Mouse (Mus musculus) neural tube, embryonic 13.5 days (tissue): ENCODE results near the gene Dppa4. TPM values are rescaled to one million over a fixed set of nuclear protein-coding genes. Genes with fewer than 3 reads are reported as not detected.

Experiments
- ATAC-seq: fragments of 200-750 bp; cut with Nextera tagmentation; 2 replicates; pipeline ENCODE4 v1.8.0; 2017; ENCODE audit warnings: low read depth, mild to moderate bottlenecking, moderate TSS enrichment, moderate library complexity
- H3K27ac ChIP-seq: fragments of 300-500 bp; sonication (generic); replicated peaks from 2 replicates; pipeline ENCODE4 v1.5.1; 2015; ENCODE audit warnings: moderate library complexity, mild to moderate bottlenecking, inconsistent platforms
- H3K27me3 ChIP-seq: fragments of 300-500 bp; sonication (generic); 2 replicates; pipeline ENCODE4 v1.6.1; 2015; ENCODE audit warnings: mild to moderate bottlenecking, inconsistent platforms
- H3K36me3 ChIP-seq: fragments of 300-500 bp; sonication (generic); 2 replicates; pipeline ENCODE4 v1.6.1; 2015; ENCODE audit warnings: mild to moderate bottlenecking, inconsistent platforms
- H3K4me1 ChIP-seq: fragments of 300-500 bp; sonication (generic); replicated peaks from 2 replicates; pipeline ENCODE4 v1.6.1; 2015; ENCODE audit warnings: inconsistent platforms
- H3K4me2 ChIP-seq: fragments of 300-500 bp; sonication (generic); 2 replicates; pipeline ENCODE4 v1.6.1; 2015; ENCODE audit warnings: inconsistent platforms, mild to moderate bottlenecking, moderate library complexity
- H3K4me3 ChIP-seq: fragments of 300-500 bp; sonication (generic); 2 replicates; pipeline ENCODE4 v1.5.1; 2015; ENCODE audit warnings: mild to moderate bottlenecking, inconsistent platforms
- H3K9ac ChIP-seq: fragments of 300-500 bp; sonication (generic); 2 replicates; pipeline ENCODE4 v1.6.1; 2015; ENCODE audit warnings: moderate library complexity, mild to moderate bottlenecking, inconsistent platforms
- H3K9me3 ChIP-seq: fragments of 300-500 bp; sonication (generic); 2 replicates; pipeline ENCODE4 v1.6.1; 2016; ENCODE audit warnings: inconsistent platforms
- WGBS: fragments of 180-500 bp; shearing (Covaris S2); methylation state at CpG from one replicate; pipeline ENCODE4 v1.1.7; 2015; 5-methylcytosine and 5-hydroxymethylcytosine counted together
- polyA plus RNA-seq: library from polyadenylated mRNA; unstranded; fragments of >200 nt; fragmentation: Nextera tagmentation; extraction: Ambion mirVana; gene quantifications from 2 replicates; pipeline ENCODE4 v1.2.1, GENCODE M21; 2015

Dppa4 gene
- polyA plus RNA-seq, 1 experiment from 2014 or later: not detected

DNA sequence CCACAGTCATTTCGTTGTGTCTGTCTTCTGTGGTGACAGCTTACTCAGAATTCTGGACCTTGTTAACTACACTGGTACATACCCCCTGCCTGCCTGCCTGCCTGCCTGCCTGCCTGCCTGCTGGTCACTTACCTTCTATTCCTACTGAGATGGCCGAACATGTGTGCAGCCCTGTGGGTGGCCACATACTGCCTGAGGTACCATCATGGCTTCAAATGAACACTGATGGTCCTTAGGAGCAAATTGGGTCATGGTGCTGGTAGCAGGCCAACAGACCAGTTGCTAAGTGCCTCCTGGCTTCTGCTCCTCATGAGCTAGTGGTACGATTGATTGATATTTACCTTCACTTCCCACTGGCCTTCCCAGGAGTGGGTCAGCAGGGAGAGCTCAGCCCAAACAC is 48.3 kb downstream of the Dppa4 start:
- Histone ChIP-seq H3K27me3 (no peaks in the 10 kb centered on the region), H3K9me3 (no peaks in the 10 kb centered on the region), H3K4me2 (no peak overlapping the region), H3K9ac (no peak overlapping the region), H3K4me1 (no peaks in the 10 kb centered on the region), H3K4me3 (no peak overlapping the region), H3K27ac (no peak overlapping the region), H3K36me3 (no peaks in the 10 kb centered on the region)
- no peak for ATAC-seq
- 79% methylated on average over 3 of the region's 3 CpGs for WGBS

DNA sequence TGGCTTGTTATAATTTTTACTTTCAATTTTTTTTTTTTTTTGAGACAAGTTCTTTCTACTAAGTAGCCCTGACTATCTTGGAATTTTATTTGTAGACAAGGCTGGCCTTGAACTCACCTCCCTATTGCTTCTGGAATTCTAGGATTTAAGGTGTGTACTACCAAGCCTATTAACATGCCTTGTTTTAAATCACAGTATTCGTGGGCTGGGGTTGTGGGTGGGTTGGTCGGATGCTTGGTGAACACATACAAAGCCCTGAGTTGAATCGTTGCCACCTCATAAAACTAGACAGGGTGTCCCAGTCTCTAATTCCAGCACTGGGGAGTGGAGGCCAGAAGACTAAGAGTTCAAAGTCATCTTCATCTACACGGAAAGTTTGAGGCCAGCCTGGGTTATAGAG is 51.8 kb downstream of the Dppa4 start:
- 90% methylated on average over 4 of the region's 4 CpGs for WGBS
- Histone ChIP-seq H3K4me3 (no peak overlapping the region), H3K9ac (no peak overlapping the region), H3K9me3 (no peaks in the 10 kb centered on the region), H3K4me2 (no peak overlapping the region), H3K27ac (no peak overlapping the region), H3K36me3 (no peaks in the 10 kb centered on the region), H3K27me3 (no peaks in the 10 kb centered on the region), H3K4me1 (no peaks in the 10 kb centered on the region)
- ATAC-seq: no peak

Other genes with a start within 250 kb of the Dppa4 start
- gene Dppa2, start 20.2 kb downstream of the Dppa4 start, polyA plus RNA-seq: not detected in 2 replicates
- gene Gm5485, start 128.7 kb downstream of the Dppa4 start, polyA plus RNA-seq: not detected in 2 replicates
- gene Morc1, start 147.5 kb downstream of the Dppa4 start, polyA plus RNA-seq: 0.33 TPM in 1 of 2 replicates, not detected in the other